Mouse (Mus musculus) liver, adult 2 months (tissue): ENCODE data around the gene Vps26a. TPM values are rescaled to one million over a fixed set of nuclear protein-coding genes. Genes with fewer than 3 reads are reported as not detected.

Experiments
- DNase-seq: peaks from one replicate; pipeline ENCODE4 v3.0.0-alpha.2; 2011; ENCODE audit warnings: low read depth, low spot score; ENCODE audit errors: extremely low read depth
- H3K27ac ChIP-seq: fragments of 200-500 bp; replicated peaks from 2 replicates; pipeline ENCODE4 v1.5.1; 2012; ENCODE audit warnings: low read depth, mild to moderate bottlenecking, control low read depth, inconsistent platforms, low read length; ENCODE audit not compliant: insufficient read depth
- H3K27me3 ChIP-seq: fragments of 200-500 bp; 2 replicates; pipeline ENCODE4 v1.6.1; 2012; ENCODE audit warnings: mild to moderate bottlenecking, moderate library complexity, low read length, inconsistent platforms; ENCODE audit not compliant: control insufficient read depth, insufficient read depth
- H3K36me3 ChIP-seq: fragments of 200-500 bp; 2 replicates; pipeline ENCODE4 v1.6.1; 2012; ENCODE audit warnings: low read length, inconsistent platforms; ENCODE audit not compliant: control insufficient read depth, insufficient read depth
- H3K4me1 ChIP-seq: fragments of 200-500 bp; 2 replicates; pipeline ENCODE4 v1.6.1; 2011; ENCODE audit warnings: low read length; ENCODE audit not compliant: control insufficient read depth, insufficient read depth
- H3K4me3 ChIP-seq: fragments of 200-500 bp; 2 replicates; pipeline ENCODE4 v1.5.1; 2011; ENCODE audit warnings: low read depth, mild to moderate bottlenecking, control low read depth, low read length, moderate library complexity; ENCODE audit not compliant: insufficient read depth
- H3K79me2 ChIP-seq: fragments of 200-500 bp; 2 replicates; pipeline ENCODE4 v1.6.1; 2012; ENCODE audit warnings: inconsistent platforms, mild to moderate bottlenecking, low read length, moderate library complexity; ENCODE audit not compliant: control insufficient read depth, insufficient read depth
- H3K9ac ChIP-seq: fragments of 200-500 bp; 2 replicates; pipeline ENCODE4 v1.6.1; 2012; ENCODE audit warnings: low read depth, mild to moderate bottlenecking, control low read depth, inconsistent platforms, low read length
- CTCF ChIP-seq: fragments of 200-500 bp; IDR thresholded peaks from 2 replicates; pipeline ENCODE4 v1.5.1; 2011; ENCODE audit warnings: low read depth, low read length, control low read depth
- POLR2A ChIP-seq: fragments of 200-500 bp; IDR thresholded peaks from 2 replicates; pipeline ENCODE4 v1.6.1; 2011; ENCODE audit warnings: low read length, control low read depth; ENCODE audit not compliant: insufficient read depth; ENCODE audit errors: extremely low read depth
- WGBS: fragments of 180-500 bp; shearing (Covaris S2); methylation state at CpG from one replicate; pipeline ENCODE4 v1.1.7; 2018; 5-methylcytosine and 5-hydroxymethylcytosine counted together
- polyA plus RNA-seq: library from polyadenylated mRNA; depleted of rRNA; stranded (reverse); fragments of >200 nt; gene quantifications from 2 replicates; pipeline ENCODE4 v1.2.3, GENCODE M21; 2012
- total RNA-seq: library from RNA; depleted of rRNA; stranded (reverse); fragments of >200 nt; gene quantifications from 2 replicates; pipeline ENCODE4 v1.2.3, GENCODE M21; 2014

Gene Vps26a
- total and polyA plus RNA-seq, 2 experiments, result 7.7 to 39.7 TPM

- WGBS, result 35% methylated on average over 18 of the region's 18 CpGs
- H3K79me2 ChIP-seq, result peaks cover 6% of the 10 kb centered on the region; the same call in 1 of the 2 replicates
- TF ChIP-seq CTCF (no peak), POLR2A (no peak)
- H3K27ac ChIP-seq, result peak overlapping the region; percentile 89
- H3K36me3 ChIP-seq, result peaks cover 12% of the 10 kb centered on the region
- peaks cover 6% of the 10 kb centered on the region; the same call in 1 of the 2 replicates for H3K4me1 ChIP-seq
- no peak for DNase-seq
- H3K27me3 ChIP-seq, result no peaks in the 10 kb centered on the region
- peak overlapping the region; percentile 99 for H3K4me3 ChIP-seq
- peak overlapping the region; percentile 77 for H3K9ac ChIP-seq
These were observed 36.3 kb downstream of the Vps26a start for GRCm38 (mm10) chr10:62450280-62450640.

- WGBS, result under 1% methylated on average over 69 of the region's 73 CpGs
- H3K36me3 ChIP-seq, result peaks cover 16% of the 10 kb centered on the region
These were observed 37.0 kb downstream of the Vps26a start, which contains the start of the genes 4930507D05Rik and Supv3l1 for GRCm38 (mm10) chr10:62449364-62450279. Gene 4930507D05Rik, plus strand, starts transcription at chr10:62449489. Gene Supv3l1, minus strand, starts transcription at chr10:62449738.

GRCm38 (mm10) chr10:62430427-62430826, 56.2 kb downstream of the Vps26a start:
- H3K4me1 ChIP-seq, result no peaks in the 10 kb centered on the region
- no peak for DNase-seq
- H3K9ac ChIP-seq, result no peak overlapping the region
- 92% methylated on average over 5 of the region's 5 CpGs for WGBS
- no peak overlapping the region for H3K4me3 ChIP-seq
- no peak overlapping the region for H3K27ac ChIP-seq
- no peaks in the 10 kb centered on the region for H3K27me3 ChIP-seq
- TF ChIP-seq CTCF (no peak), POLR2A (no peak)
- H3K79me2 ChIP-seq, result no peaks in the 10 kb centered on the region
- peaks cover 46% of the 10 kb centered on the region for H3K36me3 ChIP-seq

More at GRCm38 (mm10) chr10:62449364-62450279, 37.0 kb downstream of the Vps26a start, which contains the start of the genes 4930507D05Rik and Supv3l1:
- Histone ChIP-seq H3K27ac (peak within 1 kb of the TSS; percentile 89), H3K4me1 (peaks cover 6% of the 10 kb centered on the region; the same call in 1 of the 2 replicates), H3K79me2 (peaks cover 6% of the 10 kb centered on the region; the same call in 1 of the 2 replicates), H3K9ac (peak within 1 kb of the TSS; percentile 95), H3K27me3 (no peaks in the 10 kb centered on the region), H3K4me3 (peak within 1 kb of the TSS; percentile 99)
- DNase-seq, result peak; percentile 91
- TF ChIP-seq POLR2A (0 out of 2 replicates have a peak, but pooled peaks have one; percentile 21), CTCF (no peak)

- Histone ChIP-seq H3K79me2 (no peaks in the 10 kb centered on the region), H3K27me3 (no peaks in the 10 kb centered on the region), H3K36me3 (peaks cover 14% of the 10 kb centered on the region), H3K27ac (no peak overlapping the region), H3K4me1 (no peaks in the 10 kb centered on the region), H3K9ac (no peak overlapping the region), H3K4me3 (no peak overlapping the region)
- 42% methylated on average over 9 of the region's 9 CpGs for WGBS
- TF ChIP-seq CTCF, result no peak
- TF ChIP-seq POLR2A, result no peak
- no peak for DNase-seq
These were observed 61.3 kb downstream of the Vps26a start for GRCm38 (mm10) chr10:62425081-62425871.

- Histone ChIP-seq H3K79me2 (no peaks in the 10 kb centered on the region), H3K27ac (no peak within 1 kb of the TSS), H3K36me3 (no peaks in the 10 kb centered on the region), H3K9ac (no peak within 1 kb of the TSS), H3K27me3 (no peaks in the 10 kb centered on the region), H3K4me1 (no peaks in the 10 kb centered on the region), H3K4me3 (no peak within 1 kb of the TSS)
- no peak for TF ChIP-seq POLR2A
- 38% methylated on average over 15 of the region's 15 CpGs for WGBS
- DNase-seq, result no peak
These were observed 64.3 kb downstream of the Vps26a start, which contains the start of gene Hkdc1 for GRCm38 (mm10) chr10:62422255-62422654. Gene Hkdc1, minus strand, starts transcription at chr10:62422491.
